Mouse (Mus musculus) intestine, embryonic 16.5 days (tissue): ENCODE data around the gene Tfip11. TPM values are rescaled to one million over a fixed set of nuclear protein-coding genes. Genes with fewer than 3 reads are reported as not detected.

Source experiments
- ATAC-seq: fragments of 200-750 bp; cut with Nextera tagmentation; 2 replicates; pipeline ENCODE4 v1.8.0; 2017; ENCODE audit warnings: moderate TSS enrichment, moderate library complexity
- H3K27ac ChIP-seq: fragments of 300-500 bp; sonication (generic); 2 replicates; pipeline ENCODE4 v1.5.1; 2014; ENCODE audit warnings: mild to moderate bottlenecking, low read length
- H3K27me3 ChIP-seq: fragments of 300-500 bp; sonication (generic); replicated peaks from 2 replicates; pipeline ENCODE4 v1.6.1; 2014; ENCODE audit warnings: low read length, control low read depth, mixed read lengths; ENCODE audit not compliant: control insufficient read depth, insufficient read depth
- H3K36me3 ChIP-seq: fragments of 300-500 bp; sonication (generic); 2 replicates; pipeline ENCODE4 v1.6.1; 2014; ENCODE audit warnings: low read length, control low read depth; ENCODE audit not compliant: control insufficient read depth, insufficient read depth
- H3K4me1 ChIP-seq: fragments of 300-500 bp; sonication (generic); 2 replicates; pipeline ENCODE4 v1.6.1; 2014; ENCODE audit warnings: low read length, control low read depth, mixed read lengths; ENCODE audit not compliant: control insufficient read depth, insufficient read depth
- H3K4me2 ChIP-seq: fragments of 300-500 bp; sonication (generic); 2 replicates; pipeline ENCODE4 v1.6.1; 2014; ENCODE audit warnings: low read depth, low read length, control low read depth
- H3K4me3 ChIP-seq: fragments of 300-500 bp; sonication (generic); 2 replicates; pipeline ENCODE4 v1.5.1; 2014; ENCODE audit warnings: mild to moderate bottlenecking, low read length
- H3K9ac ChIP-seq: fragments of 300-500 bp; sonication (generic); 2 replicates; pipeline ENCODE4 v1.6.1; 2014; ENCODE audit warnings: low read depth, low read length
- H3K9me3 ChIP-seq: fragments of 300-500 bp; sonication (generic); 2 replicates; pipeline ENCODE4 v1.6.1; 2016; ENCODE audit warnings: low read length, control low read depth; ENCODE audit not compliant: control insufficient read depth
- WGBS: fragments of 180-500 bp; shearing (Covaris S2); extraction: QIAGEN DNeasy Blood & Tissue Kit; methylation state at CpG from one replicate; pipeline ENCODE4 v1.1.7; 2014; 5-methylcytosine and 5-hydroxymethylcytosine counted together
- polyA plus RNA-seq: library from polyadenylated mRNA; unstranded; fragments of >200 nt; fragmentation: Nextera tagmentation; extraction: Ambion mirVana; gene quantifications from 2 replicates; pipeline ENCODE4 v1.2.1, GENCODE M21; 2015

The Tfip11 gene
- polyA plus RNA-seq, 1 experiment from 2014 or later, result 26.8 TPM

DNA sequence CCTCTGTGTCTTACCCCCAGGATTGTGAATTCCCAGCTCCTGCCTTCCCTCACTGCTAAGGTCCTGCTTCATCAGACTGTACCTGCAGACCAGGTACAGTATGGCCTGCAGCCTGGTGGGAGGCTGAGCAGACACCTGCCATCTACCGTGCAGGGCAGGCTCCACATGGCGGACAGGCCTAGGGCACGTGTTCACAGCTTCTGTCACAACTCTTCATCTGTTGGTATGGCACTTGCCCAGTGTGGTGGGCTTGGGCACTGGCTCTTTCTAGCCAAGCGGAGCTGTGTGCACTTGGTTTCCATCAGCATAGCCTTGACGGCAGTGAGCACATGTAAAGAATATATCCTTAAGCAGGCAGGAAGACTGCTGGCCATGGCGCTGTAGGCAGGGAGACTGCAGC, 40.7 kb downstream of the Tfip11 start:
- H3K9me3 ChIP-seq, result no peaks in the 10 kb centered on the region
- no peak overlapping the region for H3K27ac ChIP-seq
- H3K4me2 ChIP-seq, result no peak overlapping the region
- H3K36me3 ChIP-seq, result peaks cover 18% of the 10 kb centered on the region
- WGBS, result 93% methylated on average over 6 of the region's 6 CpGs
- no peak overlapping the region for H3K4me3 ChIP-seq
- H3K9ac ChIP-seq, result no peak overlapping the region
- no peaks in the 10 kb centered on the region for H3K4me1 ChIP-seq
- no peak for ATAC-seq
- no peaks in the 10 kb centered on the region for H3K27me3 ChIP-seq

DNA sequence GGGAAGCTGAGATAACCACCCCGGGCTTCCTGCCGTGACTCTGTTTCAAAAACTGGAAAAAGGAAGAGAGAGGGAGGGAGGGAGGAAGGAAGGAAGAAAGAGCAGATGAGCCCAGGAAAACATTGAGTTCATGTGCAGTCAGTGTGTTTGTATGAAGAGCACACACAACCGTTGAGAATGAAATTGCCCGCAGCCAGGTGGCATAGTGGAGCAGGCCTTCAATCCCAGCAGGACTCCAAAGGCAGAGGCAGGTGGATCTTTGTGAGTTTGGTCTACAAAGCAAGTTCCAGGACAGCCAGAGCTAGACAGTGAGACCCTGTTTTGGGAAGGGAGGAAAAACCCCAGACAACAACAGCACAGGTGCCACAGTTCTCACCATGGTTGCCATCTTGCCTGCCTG, 41.2 kb downstream of the Tfip11 start:
- H3K4me3 ChIP-seq, result no peak overlapping the region
- ATAC-seq, result no peak
- H3K9me3 ChIP-seq, result no peaks in the 10 kb centered on the region
- 87% methylated on average over 4 of the region's 4 CpGs for WGBS
- no peak overlapping the region for H3K4me2 ChIP-seq
- no peaks in the 10 kb centered on the region for H3K27me3 ChIP-seq
- H3K27ac ChIP-seq, result no peak overlapping the region
- H3K9ac ChIP-seq, result no peak overlapping the region
- H3K4me1 ChIP-seq, result no peaks in the 10 kb centered on the region
- H3K36me3 ChIP-seq, result peaks cover 18% of the 10 kb centered on the region

DNA sequence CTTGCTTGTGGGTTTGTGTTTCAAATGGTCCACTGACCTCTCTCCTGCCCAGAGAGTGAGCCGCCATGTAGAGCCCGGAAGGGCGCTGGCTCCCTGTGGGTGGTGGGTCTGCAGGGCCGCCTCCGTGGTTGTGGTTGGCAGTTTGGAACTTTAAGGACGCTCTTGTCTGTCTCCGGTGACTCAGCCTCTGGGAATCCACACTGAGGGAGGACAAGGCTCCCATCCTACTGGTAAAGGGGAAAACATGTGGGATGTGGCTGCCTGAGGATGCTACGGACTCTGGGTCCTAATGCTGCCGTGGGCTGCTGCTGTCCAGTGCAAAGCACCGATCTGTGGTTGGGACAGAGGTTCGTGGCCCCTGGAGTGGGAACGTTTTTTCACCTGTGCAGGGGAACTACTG, 41.8 kb downstream of the Tfip11 start:
- no peak overlapping the region for H3K4me3 ChIP-seq

DNA sequence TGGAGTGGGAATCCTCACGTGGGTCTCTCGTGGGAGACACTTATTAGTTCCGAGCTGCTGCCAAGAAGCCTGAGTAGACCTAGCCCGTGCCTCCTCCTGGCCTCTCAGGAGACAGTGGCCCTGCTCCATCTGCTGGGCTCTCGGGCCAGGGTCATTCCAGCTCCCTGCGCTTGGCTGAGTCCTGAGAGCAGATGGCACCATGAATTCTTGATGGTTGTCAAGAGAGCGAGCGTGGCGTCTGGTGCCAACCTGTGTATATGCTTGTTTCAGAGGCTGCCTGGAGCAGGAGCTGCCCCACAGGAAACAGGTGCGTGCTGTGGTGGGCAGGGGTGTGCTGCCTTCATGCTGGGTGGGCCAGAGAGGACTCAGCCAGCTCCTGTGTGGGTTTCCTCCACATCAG, 42.5 kb downstream of the Tfip11 start:
- Histone ChIP-seq H3K9ac (no peak overlapping the region), H3K4me2 (no peak overlapping the region), H3K27me3 (no peaks in the 10 kb centered on the region), H3K27ac (no peak overlapping the region), H3K4me1 (no peaks in the 10 kb centered on the region), H3K9me3 (no peaks in the 10 kb centered on the region), H3K36me3 (peaks cover 21% of the 10 kb centered on the region), H3K4me3 (no peak overlapping the region)
- WGBS, result 91% methylated on average over 10 of the region's 10 CpGs
- ATAC-seq, result no peak

More for the DNA sequence above, 41.8 kb downstream of the Tfip11 start:
- whole genome bisulfite sequencing, result 87% methylated on average over 12 of the region's 12 CpGs
- Histone ChIP-seq H3K9me3 (no peaks in the 10 kb centered on the region), H3K27me3 (no peaks in the 10 kb centered on the region), H3K36me3 (peaks cover 21% of the 10 kb centered on the region), H3K4me1 (no peaks in the 10 kb centered on the region), H3K9ac (no peak overlapping the region), H3K4me2 (no peak overlapping the region), H3K27ac (no peak overlapping the region)
- ATAC-seq, result no peak

DNA sequence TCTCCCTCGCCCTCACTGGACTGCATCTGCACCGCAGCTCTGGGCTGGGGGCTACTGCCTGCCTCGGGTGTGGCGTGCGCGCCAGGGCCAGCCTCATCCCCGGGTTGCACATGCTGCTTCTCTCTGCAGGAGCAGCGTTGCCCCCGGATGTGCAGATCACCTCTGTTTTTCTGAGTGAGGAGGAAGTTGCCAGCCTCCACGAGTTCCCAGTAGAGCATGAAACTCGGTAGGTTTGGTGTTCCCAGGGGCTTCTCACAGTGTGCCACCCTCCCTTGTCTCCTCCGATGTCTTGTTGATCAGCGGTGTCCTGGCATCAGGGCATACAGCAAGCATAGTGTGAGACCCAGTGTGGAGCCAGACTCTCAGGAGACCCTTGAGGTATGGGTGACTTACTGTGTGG, 43.2 kb downstream of the Tfip11 start:
- H3K4me1 ChIP-seq, result no peaks in the 10 kb centered on the region
- H3K36me3 ChIP-seq, result peaks cover 18% of the 10 kb centered on the region
- no peaks in the 10 kb centered on the region for H3K9me3 ChIP-seq
- H3K27me3 ChIP-seq, result no peaks in the 10 kb centered on the region
- H3K27ac ChIP-seq, result no peak overlapping the region
- WGBS, result 90% methylated on average over 13 of the region's 13 CpGs
- no peak overlapping the region for H3K9ac ChIP-seq
- H3K4me3 ChIP-seq, result no peak overlapping the region
- no peak overlapping the region for H3K4me2 ChIP-seq
- ATAC-seq, result no peak

DNA sequence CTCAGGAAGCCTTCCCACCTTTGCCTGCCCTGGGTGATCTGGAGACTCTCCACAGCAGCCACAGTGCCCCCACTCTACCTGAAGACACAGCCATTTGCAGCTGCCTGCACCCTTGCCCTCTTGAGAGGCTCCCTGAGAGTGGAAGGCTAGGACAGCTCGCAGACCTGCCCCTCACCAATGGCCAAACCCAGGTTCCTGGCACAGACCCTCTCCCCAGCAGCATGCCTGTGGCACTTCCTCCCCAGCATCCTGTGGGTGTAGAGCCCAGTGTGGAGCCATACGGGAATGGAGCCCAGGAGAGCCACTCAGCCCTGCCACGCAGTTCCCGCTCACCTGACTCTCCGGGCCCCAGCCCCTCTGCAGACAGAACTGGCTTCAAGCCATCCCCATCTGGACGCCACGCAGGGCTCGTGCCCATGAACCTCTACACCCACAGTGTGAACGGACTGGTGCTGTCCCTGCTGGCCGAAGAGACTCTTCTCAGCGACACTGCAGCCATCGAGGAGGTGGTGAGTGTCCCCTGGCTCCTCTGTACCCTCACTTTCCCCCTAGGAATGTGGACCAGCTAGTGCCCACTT, 44.2 kb downstream of the Tfip11 start:
- ATAC-seq, result no peak
- 92% methylated on average over 12 of the region's 12 CpGs for WGBS
- Histone ChIP-seq H3K36me3 (peaks cover 13% of the 10 kb centered on the region; the same call in 1 of the 2 replicates), H3K4me1 (no peaks in the 10 kb centered on the region), H3K4me3 (no peak overlapping the region), H3K9ac (no peak overlapping the region), H3K27ac (no peak overlapping the region), H3K9me3 (no peaks in the 10 kb centered on the region), H3K4me2 (no peak overlapping the region), H3K27me3 (no peaks in the 10 kb centered on the region)

DNA sequence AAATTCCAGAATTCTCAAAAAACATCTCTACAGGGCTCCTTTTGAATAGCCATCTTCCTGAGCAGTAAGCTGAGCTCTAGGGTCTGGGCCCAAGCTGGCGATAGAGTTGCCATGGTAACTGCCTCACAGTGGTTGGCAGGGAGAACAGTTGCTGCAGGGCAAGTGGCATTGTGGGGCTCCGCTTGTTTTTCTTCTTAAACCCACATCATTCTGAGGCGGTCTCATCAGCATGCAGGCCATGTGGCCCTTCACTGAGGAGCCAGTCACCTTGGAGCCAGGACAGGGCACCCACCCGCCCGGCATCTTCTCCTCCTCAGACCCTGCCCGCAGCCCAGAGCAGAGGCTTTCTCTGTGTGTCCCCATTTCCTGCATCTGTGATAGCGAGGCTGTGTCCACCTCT, 45.8 kb downstream of the Tfip11 start:
- H3K4me3 ChIP-seq, result no peak overlapping the region
- no peaks in the 10 kb centered on the region for H3K4me1 ChIP-seq
- H3K27ac ChIP-seq, result no peak overlapping the region
- H3K9ac ChIP-seq, result no peak overlapping the region
- no peak for ATAC-seq
- peaks cover 13% of the 10 kb centered on the region; the same call in 1 of the 2 replicates for H3K36me3 ChIP-seq
- H3K27me3 ChIP-seq, result no peaks in the 10 kb centered on the region
- no peak overlapping the region for H3K4me2 ChIP-seq
- H3K9me3 ChIP-seq, result no peaks in the 10 kb centered on the region
- 68% methylated on average over 7 of the region's 7 CpGs for WGBS

DNA sequence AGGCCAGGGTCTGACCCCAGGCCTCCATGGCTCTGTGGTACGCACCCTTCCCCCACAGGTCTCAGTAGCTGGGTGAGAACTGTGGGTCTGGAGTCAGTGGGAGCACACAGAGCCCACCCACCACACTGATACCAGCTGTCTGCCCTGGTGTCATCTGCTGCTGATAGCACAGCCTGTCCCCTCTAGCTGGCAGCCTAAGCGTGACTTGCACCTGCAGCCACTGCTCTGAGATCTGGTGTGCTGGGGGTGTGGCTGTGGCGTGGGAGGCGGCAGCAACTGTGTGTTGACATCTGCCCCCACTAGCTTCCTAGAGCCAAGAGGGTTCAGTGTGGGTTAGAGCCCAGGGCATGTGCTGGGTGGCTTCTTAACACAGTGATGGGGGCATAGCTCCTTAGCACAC, 50.0 kb downstream of the Tfip11 start:
- Histone ChIP-seq H3K9me3 (no peaks in the 10 kb centered on the region), H3K27ac (no peak overlapping the region), H3K4me3 (no peak overlapping the region), H3K27me3 (no peaks in the 10 kb centered on the region), H3K9ac (no peak overlapping the region), H3K4me1 (no peaks in the 10 kb centered on the region), H3K36me3 (peaks cover 7% of the 10 kb centered on the region), H3K4me2 (no peak overlapping the region)
- ATAC-seq, result no peak
- WGBS, result 92% methylated on average over 4 of the region's 4 CpGs

DNA sequence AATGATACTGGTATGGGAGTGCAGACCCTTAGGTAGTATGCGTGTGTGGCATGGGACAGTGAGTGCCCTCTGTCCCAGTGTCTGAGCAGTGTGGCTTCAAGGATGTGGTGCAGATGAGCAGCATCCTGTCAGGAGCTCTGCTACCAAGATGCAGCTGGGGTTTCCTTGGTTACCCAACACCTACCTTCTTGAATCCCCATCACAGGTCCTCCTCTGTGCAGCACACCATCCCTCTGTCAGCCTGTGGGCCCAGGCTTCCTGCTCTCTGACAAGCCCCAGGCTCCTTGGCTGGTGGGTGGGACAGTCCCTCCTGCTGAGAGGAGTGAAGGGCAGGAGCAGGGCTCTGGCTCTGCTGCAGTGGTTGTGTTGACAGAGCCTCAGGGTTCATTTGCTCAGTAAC, 51.2 kb downstream of the Tfip11 start:
- H3K27ac ChIP-seq, result no peak overlapping the region
- WGBS, result 100% methylated on average over 1 of the region's 1 CpGs
- no peaks in the 10 kb centered on the region for H3K27me3 ChIP-seq
- H3K4me2 ChIP-seq, result no peak overlapping the region
- no peak overlapping the region for H3K9ac ChIP-seq
- H3K4me3 ChIP-seq, result no peak overlapping the region
- no peaks in the 10 kb centered on the region for H3K9me3 ChIP-seq
- 0 out of 2 replicates have a peak, but pooled peaks cover under 1% of the 10 kb centered on the region for H3K4me1 ChIP-seq
- H3K36me3 ChIP-seq, result peaks cover 6% of the 10 kb centered on the region
- no peak for ATAC-seq

DNA sequence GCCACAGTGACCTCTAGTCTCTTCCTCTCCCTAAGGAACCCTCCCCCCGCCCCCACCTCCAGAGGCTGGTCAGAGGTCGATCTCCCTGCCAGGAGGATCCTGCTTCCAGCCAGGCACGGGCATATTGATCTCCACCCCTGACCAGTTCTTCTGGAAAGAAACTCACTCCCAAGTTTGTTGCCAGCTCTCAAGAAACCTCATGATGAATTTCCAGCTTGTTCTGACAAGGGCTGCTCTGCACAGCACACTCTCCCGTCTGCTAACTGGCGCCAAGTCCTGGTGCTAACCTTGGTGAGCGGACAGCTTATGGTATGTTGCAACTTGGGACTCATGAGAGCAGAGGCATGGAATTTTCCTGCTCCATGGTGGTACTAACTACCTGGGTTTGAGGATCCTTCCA, 52.6 kb downstream of the Tfip11 start:
- no peaks in the 10 kb centered on the region for H3K9me3 ChIP-seq
- WGBS, result 70% methylated on average over 6 of the region's 6 CpGs
- H3K27me3 ChIP-seq, result no peaks in the 10 kb centered on the region
- peaks cover 6% of the 10 kb centered on the region; the same call in 1 of the 2 replicates for H3K4me1 ChIP-seq
- H3K9ac ChIP-seq, result no peak overlapping the region
- no peak overlapping the region for H3K27ac ChIP-seq
- no peak overlapping the region for H3K4me3 ChIP-seq
- H3K36me3 ChIP-seq, result peaks cover 3% of the 10 kb centered on the region
- ATAC-seq, result no peak
- no peak overlapping the region for H3K4me2 ChIP-seq
